Mouse (Mus musculus) CD4-positive, CD25-positive, alpha-beta regulatory T cell, adult 2 months (primary cell): ENCODE measurements around the gene Coa4.

Experiments used
- DNase-seq: peaks from one replicate; pipeline ENCODE4 v3.0.0-alpha.2; 2012; ENCODE audit warnings: low read depth, low spot score

Gene Coa4

DNA sequence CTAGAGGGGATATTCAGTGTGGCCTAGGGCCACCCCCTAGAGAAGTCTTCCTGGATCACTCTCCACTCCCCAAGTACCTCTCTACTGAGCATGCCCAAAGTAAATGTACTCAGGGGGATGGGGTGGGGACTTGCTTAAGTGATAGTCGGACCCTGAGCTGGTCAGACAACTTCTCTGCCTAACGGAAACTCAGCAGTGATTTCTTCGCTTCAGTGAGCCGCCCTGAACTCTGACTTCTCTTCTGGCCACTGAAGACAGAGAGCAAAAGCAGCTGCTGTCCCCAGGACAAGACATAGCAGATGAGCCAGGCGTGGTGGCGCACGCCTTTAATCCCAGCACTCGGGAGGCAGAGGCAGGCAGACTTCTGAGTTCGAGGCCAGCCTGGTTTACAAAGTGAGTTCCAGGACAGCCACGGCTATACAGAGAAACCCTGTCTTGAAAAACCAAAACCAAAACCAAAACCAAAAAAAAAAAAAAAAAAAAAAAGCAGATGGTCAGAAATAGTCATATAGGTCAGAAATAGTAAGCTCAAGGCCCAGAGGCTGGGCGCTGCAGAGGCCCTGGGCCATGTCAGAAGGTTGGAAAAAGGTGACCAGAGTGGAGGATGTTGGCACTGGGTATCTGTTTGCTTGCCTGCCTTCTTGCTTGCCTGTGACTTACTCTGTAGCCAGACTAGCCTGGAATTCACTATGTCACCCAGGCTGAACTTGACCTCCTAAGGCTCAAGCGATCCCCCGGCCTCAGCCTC is 32.0 kb upstream of the Coa4 start:
- peak; percentile 20 for DNase-seq

DNA sequence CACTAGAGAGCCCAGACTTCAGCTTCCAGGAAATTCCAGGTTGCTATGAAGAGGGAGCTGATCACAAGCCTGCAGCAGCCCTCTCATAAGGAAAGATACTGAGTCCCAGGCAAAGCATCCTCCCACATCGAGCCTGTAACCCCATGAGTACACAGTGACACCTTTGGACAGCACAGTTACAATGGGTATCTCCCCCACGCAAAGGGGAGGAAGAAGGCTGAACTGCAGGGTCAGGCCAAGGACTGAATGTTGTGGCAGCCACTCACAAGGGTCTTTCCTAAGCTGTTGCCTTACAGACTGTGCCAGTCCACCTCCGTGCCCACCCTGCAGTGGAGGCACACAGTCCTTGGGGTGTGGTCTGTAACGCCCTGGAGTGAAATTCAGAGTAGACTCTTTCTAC is 30.4 kb upstream of the Coa4 start:
- no peak for DNase-seq

DNA sequence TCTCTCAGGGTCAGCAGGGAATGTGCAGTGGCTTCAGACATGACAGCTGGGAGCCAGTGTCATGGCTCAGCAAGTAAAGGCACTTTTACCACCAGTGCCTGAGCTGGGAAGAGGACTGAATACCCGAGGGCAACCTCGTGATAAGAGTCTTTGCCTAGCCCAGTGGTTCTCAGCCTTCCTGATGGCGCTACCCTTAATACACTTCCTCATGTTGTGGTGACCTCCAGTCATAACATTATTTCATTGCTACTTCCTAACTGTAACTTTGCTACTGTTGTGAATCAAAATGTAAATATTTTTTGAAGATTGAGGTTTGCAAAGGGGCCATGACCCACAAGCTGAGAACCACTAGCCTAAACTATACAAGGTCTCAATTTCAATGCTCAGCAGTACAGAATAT is 28.2 kb upstream of the Coa4 start:
- no peak for DNase-seq

DNA sequence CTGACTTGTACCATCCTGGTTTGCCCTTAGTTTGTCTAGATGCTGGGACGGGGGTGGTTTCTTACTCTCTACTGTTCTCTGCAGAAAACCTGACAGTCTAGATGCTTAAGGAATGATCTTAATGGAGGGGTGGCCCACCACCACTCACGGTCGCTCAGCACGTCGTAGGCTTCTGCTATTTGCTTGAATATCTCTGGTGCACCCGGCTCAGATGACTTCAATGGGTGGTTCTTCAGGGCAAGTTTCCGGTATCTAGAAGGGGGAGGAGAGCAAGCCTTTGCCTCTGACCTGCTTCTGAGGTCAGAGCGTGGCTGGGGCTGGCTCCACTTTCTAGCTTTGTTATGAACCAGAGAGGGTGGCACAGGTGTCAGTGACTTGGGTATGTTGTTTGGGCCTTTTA is 25.3 kb upstream of the Coa4 start:
- DNase-seq, result peak; percentile 70

DNA sequence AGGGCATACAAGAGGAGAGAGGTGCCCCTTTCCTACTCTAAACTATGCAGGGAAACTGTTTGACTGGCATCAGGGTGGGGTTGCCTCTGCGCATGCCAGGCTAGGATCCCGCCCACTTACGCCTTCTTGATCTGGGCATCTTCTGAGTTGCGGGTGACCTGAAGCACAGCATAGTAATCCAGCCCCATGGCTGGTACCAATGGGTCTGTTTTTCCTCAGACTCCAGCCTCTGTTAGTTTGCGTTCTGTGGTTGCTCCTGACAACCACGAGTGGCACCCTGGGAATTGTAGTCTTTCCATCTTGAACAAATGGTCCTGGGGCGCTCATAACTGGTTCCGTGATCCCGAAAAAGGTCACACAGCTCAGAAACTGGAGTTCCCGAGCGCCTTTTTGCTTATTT is 22.3 kb upstream of the Coa4 start, which contains the start of gene Dnajb13:
Gene Dnajb13 (minus strand): TSS at position 388 of the 400 bp plus-strand sequence.
- DNase-seq, result no peak

DNA sequence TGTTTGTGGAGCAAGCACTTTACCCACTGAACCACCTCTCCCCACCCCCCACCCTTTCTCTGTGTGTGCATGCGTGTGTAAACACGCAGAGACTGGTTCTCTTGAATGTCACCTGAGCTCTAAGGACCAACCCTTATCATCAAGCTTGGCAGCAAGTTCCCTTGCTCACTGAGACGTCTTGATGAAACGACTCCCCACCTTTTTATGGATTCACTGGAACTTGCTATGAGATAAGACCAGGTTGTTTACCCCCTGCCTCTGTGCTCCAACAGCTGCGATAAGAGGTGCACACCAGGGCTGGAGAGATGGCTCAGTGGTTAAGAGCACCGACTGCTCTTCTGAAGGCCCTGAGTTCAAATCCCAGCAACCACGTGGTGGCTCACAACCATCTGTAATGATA is 16.7 kb upstream of the Coa4 start:
- no peak for DNase-seq

DNA sequence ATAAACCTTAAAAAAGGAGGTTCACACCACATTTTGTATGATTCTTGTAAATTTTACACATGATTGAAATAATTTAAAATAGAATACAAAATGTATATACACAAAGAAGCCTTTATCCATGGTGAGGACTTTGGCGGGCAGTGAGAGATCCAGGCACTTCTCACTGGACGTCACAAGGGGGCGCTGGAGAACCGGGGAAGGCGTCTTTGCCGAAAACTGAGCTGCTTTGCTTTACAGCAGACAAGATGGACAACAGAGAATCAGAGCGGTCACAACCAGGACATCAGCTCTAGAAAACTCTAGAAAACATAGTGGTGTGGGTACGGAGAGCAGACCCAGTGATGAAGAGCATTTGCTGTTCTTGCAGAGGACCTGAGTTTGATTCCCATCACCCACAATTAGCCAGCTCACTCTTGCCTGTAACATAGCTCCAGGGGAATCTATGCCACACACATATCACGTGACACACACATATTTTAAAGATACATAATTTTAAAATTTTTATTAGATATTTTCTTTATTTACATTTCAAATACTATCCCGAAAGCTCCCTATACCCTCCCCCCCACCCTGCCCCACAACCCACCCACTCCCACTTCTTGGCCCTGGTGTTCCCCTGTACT is 16.1 kb upstream of the Coa4 start:
- peak; percentile 88 for DNase-seq

DNA sequence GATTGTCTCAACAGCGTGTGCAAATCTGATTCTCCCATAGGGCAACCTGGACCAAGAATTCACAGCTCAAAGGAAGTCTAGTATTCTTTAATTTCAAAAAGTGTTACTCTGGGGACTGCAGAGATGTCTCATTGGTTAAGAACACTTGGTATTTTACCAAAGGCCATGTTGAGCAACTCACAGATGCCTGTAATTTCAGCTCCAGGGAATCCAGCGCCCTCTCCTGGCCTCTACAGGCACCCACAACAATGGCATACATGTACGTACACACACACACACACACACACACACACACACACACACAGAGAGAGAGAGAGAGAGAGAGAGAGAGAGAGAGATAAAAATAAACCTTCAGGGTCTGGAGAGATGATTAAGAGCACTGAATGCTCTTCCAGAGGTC is 14.6 kb upstream of the Coa4 start:
- DNase-seq, result no peak

DNA sequence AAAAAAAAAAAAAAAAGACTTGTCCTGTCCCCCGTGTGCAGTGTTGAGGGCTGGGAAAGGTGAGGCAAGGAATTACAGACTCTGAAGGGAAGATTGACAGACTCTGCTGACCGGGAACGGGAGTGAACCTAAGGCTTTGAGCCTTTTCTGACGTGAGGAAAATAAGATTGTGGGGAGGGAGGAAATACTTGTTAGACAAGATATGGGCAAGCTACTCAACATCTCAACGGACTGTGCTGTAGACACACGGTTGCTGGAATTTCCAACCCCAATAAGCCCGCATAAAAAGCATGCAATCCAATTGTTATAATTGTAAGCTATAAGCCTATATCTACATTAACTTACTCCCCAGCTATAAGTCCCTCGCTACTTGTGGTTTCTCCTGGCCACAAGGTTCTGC is 12.2 kb upstream of the Coa4 start:
- no peak for DNase-seq

DNA sequence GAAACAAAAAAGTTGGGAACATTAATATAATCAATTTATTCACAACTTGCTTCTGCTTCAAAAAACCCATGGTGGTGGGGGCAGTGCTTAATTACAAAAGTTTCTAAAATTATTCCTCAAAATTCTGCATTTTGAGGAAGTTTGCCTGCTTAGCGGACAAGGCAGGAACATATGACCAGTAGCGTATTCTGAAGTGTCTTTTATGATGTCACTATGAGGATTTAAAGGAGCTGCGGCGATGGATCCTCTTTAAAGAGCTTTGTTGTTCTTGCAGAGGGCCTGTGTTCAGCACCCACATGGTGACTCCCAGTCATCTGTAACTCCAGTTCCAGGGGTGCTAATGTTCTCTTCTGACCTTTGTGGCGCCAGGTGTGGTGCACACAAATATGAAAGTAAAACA is 6.1 kb upstream of the Coa4 start:
- DNase-seq, result no peak

DNA sequence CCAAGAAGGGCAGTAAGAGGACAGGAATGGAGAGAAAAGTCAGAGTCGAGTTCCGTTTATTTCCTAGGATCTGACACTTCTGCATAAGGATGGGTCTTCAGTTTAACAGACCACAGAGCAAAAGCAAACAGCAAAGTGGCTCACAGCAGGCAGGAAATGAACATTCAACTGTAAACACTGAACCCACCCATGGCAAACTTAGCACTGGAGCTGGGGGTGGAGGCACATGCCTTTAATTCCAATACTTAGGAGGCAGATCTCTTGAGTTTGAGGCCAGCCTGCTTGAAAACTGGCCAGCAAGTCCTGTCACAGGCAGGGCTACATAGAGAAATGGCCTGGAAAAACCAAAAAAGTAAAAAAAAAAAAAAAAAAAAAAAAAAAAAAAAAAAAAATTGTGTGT is 3.4 kb upstream of the Coa4 start:
- DNase-seq, result no peak

DNA sequence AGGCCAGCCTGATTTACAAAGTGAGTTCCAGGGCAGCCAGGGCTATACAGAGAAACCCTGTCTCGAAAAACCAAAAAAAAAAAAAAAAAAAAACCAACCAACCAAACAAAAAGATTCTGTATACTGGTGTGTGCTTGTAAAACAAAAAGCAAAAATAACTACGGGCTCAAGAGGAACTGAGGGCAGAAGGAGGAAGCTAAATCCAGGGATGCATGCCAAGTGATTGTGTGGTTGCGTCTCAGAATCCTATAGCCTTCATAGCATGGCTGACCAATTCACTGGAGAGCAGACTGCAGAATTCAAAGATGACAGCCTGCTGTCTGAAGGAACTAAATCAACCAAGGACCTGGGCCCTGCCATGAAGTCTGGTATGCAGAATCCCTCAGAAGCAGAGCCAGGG is 2.7 kb upstream of the Coa4 start:
- no peak for DNase-seq

DNA sequence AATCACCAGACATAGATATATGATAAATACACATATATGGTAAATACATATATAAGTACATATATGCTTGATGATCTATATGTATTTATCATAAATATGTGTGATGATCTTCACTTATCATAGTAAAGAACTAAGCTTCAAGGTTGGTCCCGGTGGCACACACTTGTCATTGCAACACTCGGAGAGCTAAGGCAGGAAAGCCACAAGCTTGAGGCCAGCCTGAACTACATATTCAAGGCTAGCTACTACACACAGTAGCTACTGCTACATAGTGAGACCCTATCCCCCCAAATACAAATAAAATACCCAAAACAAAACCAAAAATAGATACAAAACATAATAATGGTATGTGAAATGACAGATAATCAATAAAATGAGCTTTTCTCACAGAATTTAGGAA is 1.0 kb upstream of the Coa4 start:
- no peak for DNase-seq

DNA sequence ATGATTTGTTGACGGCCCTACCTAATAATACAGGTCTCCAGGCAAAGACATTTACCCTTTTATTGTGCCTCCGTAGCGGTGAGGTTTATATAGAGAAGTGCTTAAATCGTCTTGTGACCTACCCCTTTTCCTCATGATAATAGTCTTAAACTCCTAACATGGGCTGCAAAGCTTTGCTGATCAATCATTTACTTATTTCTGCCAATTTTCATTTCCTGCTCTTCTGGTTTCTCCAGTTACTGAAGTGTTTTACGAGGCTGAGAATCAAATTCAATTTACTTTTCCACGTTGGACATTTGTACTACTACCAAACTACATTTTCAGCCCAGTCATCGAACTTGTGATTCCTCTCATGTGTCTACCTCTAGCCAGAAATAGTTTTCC is 640 bp downstream of the Coa4 start:
- no peak for DNase-seq

DNA sequence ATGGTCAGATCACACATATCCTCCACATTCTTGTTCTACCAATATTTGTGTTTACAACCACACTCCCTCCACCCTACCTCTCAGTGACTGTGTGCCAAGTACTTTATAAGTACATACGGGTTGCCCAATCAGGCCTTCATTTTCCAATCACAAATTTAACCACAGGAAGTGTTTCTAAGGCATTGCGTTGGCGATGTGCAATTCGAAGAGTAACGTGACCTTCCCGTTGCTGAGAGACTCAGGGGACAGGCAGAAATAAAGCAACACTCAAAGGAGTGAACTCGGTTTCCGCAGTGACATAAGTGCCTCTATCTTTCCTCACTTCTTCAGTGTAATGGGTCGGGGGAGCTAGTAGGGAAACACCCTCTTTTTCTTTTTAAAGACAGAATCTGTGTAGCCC is 2.6 kb downstream of the Coa4 start:
- no peak for DNase-seq

DNA sequence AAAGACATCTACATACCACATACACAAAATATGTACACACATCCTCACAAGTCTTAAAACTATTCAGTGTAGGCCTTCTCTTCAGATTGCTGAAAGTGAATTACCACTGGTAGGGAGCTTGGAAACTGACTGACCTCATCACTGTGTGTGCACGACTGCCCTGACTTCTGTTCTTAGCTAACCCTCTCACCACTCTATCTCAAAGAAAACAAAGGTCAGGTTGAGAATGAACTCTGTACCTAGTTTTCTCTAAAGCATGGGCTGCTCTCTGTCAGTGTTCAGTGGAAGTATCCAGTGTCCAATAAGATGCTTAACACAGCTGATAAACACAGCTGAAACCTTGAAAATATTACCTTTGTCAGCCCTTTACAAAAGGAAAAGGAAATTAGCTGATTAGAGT is 7.6 kb downstream of the Coa4 start:
- no peak for DNase-seq

DNA sequence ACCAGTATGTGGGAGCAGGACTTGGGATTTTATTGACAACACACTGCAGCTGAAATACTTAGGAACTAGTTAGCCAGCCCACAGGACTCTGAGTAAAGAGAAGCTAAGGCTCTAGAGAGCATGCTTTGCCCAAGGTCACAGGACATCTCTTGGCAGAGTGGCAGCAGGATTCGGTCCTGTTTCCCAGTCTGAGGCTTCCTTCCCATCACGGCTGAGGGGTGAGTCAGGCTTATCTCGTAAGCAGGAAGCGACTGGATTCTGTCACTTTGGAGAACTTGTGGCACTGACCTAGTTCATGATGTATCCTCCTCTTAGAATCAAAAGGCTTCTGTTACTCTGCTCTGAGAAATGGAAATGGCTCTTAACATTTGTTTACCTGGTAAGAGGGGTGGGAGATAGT is 10.8 kb downstream of the Coa4 start:
- no peak for DNase-seq

DNA sequence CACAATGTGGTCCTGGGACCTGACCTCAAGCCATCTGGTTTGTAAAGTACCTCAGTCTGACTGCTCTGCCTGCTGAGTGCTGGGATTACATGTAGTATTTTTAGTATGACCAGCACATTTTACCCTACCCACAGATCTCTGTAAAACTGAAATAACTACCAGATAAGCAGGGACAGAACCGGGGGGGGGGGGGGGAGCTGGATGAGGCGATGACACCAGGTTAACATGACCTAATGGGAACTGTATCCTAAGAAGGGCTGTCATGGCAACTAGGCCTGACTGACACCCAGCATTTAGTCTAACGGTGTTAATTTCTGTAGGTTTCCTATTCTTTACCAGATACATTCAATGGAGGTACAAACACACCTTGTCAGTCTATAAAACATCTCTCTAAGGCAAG is 12.9 kb downstream of the Coa4 start:
- DNase-seq, result no peak

DNA sequence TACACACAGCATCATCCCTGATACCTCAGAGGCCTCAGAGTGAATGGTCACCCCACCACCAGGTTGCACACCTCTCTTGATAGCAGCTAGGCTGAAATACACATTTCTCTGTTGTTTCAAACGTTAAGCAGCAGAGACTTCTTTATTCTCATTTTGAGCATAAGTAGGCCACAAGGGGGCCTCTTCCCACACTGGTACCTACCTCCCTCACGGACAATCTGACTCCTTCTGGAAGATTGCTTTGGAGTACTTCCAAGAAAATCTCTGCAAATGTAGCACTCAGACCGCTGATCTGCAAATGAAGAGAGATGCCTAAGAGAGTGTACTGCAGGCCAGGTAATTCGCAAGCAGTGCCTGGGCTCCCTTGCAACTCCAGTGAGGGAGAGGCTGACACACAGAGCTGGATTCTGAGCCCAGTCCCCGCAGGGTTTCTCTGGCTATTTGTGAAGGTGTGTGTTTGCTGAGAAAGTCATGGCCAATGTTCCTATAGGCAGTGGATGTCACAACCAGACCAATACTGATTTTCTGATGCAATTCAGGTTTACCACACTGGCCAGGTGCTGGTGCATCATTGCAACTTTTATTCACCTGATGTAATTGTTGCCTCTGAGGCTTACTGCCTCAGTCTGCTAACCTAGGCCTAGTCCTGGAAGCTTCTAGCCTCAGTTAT is 13.6 kb downstream of the Coa4 start:
- DNase-seq, result peak; percentile 9

DNA sequence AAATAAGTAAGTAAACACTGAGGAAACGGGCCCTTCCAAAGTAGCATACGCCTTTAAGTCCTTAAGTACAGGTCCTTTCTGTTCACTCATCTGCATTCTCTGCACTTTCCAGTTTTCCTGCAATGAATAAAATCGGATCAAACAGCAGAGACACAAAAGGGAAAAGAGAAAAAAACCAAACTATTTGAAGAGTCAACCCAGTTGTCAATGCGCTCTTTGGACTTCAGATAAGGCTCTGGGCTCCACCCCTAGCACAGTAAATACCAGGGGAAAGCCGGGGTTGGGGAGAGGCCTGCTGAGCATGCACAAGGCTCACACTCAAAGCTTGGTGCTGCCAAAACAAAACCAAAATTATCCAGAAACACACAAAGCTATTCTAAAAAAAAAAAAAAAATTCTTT is 18.1 kb downstream of the Coa4 start:
- no peak for DNase-seq

DNA sequence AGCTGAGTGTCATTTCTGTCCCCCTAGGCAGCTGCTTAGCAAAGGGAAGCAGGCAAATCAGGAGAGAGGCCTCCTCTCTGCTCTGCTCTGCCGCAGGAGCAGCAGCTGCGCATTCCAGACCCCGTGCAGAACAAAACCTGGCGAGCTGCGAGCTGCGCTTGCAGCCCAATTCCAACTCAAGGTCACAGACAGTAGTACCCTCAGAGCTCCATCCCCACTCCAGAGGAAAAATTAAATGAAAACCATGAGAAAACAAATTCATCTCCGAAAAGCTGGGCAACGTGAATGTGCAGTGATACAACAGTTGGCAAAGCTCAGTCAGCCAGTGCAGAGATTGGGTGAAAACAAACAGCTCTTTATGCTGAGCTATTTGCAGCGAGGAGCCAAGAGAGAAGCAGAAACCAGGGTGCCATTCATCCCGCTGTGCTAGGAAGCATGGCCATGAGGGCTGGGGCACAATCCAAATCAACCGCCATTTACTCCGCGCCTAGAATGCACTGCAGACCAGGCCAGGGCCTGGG is 18.6 kb downstream of the Coa4 start:
- no peak for DNase-seq

DNA sequence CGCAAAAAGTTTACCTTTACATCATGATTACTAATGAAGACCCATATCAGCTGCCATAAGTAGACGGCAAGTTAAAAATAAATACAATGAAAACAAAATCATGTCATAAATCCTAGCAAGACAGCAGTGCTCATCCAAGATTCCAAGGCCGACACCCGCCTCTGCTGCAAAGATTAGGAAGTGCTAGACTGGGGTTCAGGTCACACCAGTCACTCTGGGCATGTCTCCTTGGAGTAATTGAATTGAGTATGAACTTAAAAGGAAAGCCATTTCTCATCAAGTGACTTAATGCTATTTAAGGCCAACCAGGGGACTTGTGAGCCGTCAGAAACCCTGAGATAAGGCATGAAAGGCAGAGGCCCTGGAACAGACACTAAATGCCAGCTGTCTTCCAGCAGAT is 20.4 kb downstream of the Coa4 start:
- DNase-seq, result no peak

DNA sequence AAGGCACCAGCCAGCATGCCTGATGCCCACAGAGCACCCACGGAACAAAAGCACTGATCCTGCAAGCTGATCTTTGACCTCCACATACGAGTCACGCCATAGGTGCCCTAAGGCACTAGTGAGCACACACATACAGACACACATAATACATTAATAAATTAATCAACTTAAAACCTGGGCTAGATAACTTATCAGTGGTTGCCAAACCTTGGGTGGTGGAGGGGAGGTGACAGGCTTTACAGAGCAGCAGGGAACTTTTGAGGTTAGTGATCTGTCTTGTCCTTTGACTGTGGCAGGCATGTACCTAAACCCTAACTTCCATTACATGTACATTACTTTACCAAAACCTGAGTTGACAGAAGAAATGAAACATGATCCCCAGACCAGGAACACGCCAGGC is 22.5 kb downstream of the Coa4 start:
- DNase-seq, result no peak
